Mouse (Mus musculus): ENCODE results near the gene Flrt1.
"Not testable (repeated sequence)": the region's sequence is repeated elsewhere in the genome, so short reads cannot be mapped to it uniquely, and the experiment has no call there.

Flrt1 gene

DNA sequence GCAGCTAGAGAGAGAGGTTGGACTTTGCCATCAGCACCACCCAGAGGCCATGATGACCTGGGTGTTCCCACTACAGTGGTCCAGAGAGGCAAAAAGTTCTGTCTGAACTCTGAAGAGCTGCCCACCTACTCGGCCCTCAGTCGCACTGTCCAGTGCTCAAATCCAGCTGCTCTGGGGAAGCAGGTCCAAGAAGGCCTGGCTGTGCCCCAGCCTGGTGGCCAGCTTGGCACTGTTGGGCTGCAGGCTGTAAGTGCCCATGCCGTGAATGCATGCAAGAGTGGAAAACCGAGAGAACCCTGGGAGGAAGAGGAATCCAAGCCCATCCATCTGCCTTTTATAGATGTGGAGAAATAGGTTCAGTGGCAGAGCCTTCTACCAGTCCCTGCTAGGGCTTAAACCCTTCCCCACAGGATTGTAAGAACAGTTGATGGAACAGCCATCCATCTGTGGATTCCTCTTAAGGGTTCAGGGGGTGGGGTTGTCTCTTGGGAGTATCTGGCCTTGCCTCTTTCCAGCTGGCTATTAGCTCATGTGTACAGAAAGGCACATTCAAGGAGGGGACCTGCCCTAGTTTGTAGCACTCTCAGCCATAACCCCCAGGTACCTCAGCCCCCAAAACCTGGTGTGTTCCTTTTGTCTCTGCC lies 2.1 kb downstream of the Flrt1 start:
- no peak for DNase-seq (ENCODE audit: low spot score in 2 of 2)

DNA sequence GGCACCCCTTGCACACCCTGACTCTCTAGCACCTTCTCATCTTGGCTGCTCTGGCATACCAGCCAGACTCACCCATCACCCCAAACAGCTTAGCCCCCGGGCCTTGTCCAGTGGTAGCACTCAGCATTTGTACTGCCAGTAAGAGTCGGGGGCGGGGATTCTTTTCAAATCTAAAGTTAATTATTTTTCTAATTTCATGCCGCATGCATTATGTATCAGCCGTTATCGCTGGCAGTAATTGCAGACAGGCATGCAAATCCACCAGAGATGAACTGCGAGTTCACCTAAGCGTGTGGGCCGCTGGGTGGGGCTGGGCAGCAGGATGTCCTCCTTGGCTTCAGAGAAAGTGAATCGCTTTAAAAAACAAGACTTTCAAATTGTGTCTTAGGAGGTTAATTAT lies 3.5 kb downstream of the Flrt1 start:
- no peak for DNase-seq (ENCODE audit: low spot score in 2 of 2)

DNA sequence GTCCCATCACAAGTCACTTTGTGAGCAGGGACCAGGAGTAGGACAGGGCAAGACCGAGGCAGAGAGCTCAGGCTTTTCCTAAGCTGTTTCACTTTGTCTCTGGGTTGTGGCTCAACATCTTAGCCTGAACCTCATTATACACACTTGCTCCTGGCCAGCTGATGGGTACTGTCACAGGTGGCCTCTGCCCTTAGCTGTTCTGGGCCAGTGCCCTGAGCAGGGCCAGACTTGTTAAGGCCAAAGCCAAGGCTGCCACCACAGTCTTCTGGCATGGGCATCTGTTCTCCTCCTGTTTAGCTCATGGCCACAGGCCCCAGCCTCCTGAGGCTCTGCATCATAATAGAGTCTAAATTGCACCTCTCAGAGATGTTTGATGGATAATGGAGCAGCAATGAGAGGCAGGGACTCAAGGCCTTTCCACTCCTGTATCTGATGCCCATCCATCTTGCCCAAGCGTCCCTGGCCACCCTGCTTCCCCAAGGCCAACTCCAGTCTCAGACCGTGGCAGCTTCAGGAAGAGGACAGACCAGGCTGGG lies 5.8 kb downstream of the Flrt1 start:
- no peak for DNase-seq (ENCODE audit: low spot score in 2 of 2)

DNA sequence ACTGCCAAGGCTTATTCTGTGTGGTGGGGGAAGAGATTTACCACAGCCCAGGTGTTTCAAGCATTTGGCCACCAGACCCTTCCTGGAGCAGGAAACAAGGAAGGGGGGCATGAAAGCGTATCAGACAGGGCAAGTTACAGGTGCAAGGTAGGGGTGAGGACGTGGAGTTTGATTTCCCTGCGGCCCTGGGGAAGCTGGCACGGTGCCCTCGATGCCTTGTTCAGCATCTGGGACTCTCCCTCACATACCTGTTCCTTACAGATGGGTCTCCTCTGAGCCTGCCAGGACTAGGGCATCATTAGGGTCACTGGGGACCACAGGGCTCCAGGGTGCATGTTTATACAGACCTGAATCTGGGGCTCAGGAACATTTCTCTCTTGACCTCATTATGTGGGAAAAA lies 12.8 kb downstream of the Flrt1 start:
- DNase-seq (ENCODE audit: low spot score in 2 of 2): no peak

DNA sequence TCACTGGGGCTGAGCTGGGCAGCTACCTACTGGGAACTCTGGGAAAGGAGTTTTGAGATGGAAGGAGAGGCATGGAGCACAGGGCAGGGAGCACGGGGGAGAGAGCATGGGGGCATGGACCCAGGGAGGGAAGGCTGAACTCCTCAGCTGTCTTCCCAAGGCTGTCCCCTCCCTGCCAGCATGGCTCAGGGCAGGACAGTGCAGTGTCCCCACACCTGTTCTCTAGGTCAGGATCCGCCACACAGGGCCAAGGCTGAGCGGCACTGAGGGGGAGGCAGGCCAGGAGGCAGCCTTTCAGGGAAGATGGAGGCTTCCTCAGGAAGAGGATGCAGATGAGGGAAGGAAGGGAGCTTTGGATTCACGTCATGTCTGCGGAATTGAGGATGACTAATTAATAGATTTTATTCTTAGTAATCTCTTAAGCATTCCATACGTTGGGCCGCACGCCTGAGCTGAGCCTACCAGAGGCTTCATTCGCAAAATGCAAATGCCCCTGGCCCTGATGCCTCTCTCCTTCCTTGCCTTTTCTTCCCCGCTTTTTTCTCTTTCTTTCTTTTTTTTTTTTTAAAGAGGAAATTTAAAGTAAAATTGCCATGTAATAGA lies 14.0 kb downstream of the Flrt1 start:
- DNase-seq (ENCODE audit: low spot score in 2 of 2): no peak

DNA sequence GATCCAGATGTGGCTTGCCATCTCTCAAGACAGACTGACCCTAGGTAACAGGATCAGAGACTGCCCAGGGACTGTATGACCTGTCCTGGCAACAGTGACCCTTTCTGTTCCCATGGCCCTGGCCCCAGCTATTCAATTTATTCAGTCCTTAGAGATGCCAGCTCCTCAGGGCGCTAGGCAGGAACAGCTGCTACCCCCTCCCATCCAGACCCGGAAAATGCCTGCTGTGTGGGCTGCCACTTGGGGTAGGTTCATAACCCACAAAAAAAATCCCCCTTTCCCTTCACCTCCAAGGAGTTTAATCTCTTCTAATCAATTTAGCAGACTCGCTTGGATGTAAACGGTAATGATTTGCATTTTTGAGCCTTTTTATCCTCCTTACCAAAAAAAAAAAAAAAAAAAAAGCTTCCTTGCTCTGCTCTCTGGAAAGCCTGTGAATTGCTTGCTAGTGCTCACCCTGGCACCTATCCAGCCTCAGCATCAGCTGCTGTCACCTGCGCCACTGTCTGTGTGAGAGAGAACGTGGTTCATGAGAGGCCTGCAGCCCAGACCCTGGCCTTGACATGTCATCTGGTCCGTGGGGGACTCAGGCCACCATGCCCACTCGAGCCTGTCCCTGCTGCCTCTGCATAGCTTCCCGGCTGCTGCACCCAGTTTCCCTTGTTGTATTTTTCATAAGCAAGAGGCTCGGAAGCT lies 15.0 kb downstream of the Flrt1 start:
- DNase-seq (ENCODE audit: low spot score in 2 of 2): peak in 1 of 2 experiments; percentile 42

DNA sequence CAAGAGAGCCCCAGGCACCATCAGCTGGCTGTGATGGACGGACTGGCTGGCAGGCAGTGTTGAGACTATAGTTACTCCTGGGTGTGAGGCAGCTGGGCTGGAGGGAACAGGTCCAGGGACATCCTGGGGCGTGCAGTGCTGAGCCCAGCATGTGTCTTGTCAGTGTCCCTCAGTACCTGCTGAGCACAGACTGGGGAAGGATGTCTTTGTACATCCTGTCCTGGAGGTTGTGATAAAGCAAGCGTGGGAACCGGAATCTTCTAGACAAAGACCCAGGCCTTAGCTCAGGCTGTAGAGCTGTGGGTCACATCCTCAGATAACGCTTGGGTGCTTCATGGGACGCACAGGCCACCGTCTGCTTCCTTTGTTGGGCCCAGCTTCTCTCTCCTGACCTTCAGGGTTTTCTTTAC lies 15.7 kb downstream of the Flrt1 start:
- DNase-seq (ENCODE audit: low spot score in 2 of 2): no peak

DNA sequence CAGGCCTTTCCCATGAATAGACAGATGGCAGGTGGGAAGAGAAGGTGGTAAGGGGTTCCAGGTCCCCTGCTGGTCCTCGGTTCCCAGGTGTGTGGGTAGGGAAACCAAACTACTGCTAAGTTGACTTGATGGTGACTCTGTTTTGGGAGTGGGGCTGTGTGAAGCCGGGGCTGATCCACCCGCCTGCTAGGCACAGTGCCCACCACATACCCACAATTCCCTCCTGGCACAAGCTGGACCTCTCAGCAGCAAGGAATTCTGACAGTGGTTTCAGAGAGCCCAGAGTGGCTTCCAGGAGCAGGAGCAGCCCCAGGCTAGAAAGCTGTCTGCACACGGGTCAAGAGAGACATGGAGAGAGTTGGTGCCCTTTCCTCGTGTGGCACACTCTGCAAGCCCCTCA lies 16.5 kb downstream of the Flrt1 start:
- no peak for DNase-seq (ENCODE audit: low spot score in 2 of 2)

DNA sequence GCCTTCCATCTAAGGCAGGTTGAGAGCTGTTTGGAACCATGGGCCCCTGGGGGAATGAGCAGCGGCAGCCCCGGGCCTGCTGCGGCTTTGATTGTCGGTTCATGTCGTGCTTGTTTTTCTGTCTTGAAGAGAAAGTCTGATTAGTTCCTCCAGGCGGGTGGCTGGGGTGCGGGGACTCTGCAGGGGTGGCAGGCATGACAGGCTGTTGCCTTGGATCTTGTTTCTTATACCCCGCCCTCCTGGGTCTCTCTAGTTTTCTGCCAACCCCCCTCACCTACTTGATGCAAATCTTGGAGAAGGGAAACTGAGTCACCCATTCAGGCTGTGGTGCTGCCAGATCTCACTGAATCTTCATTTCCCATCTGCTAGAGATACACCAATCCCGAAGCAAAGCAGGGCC lies 17.0 kb downstream of the Flrt1 start:
- DNase-seq (ENCODE audit: low spot score in 2 of 2): no peak

DNA sequence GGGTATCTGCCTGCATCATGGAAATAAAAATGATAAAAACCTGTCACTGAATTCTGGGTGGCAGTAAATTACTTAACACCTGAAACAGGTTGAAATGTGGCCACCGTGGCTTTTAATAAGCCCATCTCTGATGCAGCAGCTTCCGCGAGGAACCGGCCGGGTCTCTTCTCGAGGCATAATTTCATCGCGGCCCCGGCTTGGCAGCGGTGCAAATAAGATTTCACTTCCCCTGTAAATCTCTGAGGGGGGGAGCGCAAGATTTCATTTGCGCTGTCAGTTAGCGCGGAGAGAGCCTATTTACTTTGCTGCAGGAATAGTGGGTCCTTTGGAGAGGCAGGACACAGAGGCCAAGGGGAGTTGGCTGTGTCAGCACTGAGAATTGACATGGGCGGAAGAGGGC lies 20.8 kb downstream of the Flrt1 start:
- DNase-seq (ENCODE audit: low spot score in 2 of 2): no peak

DNA sequence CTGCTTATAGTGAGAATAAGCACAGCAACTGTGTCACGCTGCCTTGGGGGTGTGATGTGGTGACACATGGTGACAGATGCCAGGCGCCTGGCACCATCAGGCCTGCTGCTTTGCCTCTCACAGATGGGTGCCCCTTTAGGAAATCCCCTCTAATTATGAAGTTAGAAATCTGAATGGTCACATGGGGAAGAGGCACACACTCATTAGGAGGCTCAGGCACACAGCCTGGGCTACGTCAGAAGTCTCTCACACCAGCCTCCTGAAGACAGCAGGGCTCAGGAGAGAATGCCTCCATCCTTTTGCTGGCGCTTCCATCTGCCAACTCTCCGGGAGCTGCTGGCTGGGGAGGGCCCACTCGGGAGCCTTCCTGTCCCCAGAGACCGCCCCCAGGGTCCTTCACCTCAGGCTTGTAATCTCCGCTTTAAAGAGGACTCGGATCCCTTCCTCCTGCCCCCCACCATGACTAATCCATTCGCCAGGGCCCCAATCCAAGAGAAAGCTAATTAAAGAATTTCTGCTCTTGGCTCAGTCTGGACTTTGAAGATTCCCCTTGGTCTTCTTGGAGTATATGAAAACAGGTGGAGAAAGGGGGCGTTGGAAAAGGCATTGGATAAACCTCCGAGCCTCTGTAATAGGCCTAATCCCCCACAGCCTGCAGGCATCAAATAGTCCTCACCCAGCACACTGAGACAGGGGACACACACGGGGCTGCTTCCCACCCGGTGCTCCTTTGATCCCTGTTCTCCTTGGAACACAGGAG lies 22.3 kb downstream of the Flrt1 start:
- DNase-seq (ENCODE audit: low spot score in 2 of 2): peak; percentile 40 to 66

DNA sequence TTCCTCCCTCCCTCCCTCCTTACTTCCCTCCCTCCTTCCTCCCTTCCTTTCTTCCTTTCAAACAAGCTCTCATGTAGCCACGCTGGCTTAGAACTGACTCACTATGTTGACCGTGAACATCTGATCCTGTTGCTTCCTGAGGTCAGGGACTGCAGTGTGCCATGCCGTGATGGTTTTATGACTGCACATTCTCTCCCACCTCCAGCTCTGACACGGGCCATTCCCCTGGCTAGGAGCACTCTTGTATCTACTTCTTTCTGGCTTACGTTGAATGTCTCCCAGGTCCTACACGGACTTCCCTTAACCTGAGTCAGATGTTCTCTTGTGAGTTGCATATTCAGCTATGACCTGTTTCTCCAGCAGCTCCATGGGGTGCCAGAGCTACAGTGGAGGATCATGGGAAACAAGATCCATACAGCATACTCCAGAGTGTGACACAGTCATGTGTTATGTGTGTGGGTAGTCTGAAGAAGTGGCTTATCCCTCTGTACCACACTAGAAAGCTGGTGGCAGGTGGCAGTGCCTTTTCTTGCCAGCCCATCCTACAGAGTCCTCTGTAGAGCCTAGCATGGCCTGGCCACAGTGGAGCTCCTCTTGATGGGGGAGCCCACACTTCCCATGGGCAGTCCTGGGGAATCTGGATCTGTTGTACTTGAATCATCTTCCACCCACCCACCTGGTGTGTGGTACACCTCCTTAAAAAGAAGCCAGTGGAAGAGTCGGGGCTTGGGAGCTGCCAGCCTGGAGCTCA lies 23.8 kb downstream of the Flrt1 start:
- DNase-seq (ENCODE audit: low spot score in 2 of 2): peak; percentile 45 to 73

DNA sequence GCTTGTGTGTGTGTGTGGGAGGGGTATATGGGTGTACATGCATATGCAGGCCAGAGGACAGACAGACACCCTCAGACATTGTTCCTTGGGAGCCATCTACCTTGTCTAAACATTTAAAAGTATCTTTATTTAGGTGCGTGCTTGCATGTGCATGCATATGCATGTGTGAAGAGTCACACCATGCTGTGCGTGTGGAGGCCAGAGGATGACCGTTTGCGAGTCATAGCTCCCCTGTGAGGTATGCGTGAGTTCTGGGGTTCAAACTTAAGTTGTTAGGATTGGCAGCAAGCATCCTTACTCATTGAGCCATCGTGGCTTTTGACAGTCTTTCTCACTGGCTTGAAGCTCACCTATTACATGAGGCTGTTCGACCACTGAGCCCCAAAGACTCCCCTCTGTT lies 27.3 kb downstream of the Flrt1 start:
- no peak for DNase-seq (ENCODE audit: low spot score in 2 of 2)

DNA sequence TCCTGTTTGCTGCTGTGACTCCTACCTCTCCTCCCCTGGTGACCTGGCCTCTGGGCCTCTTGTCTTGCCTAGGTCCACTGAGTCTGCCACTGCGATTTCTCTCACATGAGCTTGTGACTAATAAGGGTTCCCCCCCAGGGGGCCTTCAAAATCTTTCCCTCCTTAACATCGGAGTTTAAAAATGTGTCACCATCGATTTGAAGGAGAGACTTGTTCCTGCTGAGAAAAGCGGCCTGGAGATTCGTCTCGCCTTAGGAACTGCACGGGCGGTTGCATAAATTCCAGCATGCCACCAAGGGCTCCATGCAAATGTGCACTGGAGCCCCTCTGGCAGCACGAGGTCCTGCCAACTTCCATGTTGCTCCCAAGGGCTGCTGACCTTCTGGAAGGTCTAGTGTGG lies 27.9 kb downstream of the Flrt1 start:
- no peak for DNase-seq (ENCODE audit: low spot score in 2 of 2)

DNA sequence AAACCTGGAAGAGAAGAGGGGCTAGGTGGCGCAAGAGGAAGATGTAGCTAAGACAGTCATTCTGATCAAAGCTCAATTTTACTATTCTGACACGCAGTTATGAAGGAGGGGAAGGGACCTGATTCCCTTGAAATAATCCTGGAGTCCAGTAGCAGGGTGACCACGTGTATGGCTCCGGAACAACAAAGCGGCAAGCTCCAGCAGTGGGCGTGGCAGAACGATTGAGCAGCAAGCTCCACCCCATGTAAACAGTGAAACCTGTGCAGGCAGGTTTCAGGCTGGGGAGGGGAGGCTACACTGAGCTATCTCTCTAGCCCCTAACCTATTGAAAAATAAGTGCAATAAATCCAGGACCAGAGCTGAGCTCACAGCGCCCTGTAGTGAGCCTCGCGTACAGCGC lies 30.2 kb downstream of the Flrt1 start:
- not testable (repeated sequence) for DNase-seq (ENCODE audit: low spot score in 2 of 2)

DNA sequence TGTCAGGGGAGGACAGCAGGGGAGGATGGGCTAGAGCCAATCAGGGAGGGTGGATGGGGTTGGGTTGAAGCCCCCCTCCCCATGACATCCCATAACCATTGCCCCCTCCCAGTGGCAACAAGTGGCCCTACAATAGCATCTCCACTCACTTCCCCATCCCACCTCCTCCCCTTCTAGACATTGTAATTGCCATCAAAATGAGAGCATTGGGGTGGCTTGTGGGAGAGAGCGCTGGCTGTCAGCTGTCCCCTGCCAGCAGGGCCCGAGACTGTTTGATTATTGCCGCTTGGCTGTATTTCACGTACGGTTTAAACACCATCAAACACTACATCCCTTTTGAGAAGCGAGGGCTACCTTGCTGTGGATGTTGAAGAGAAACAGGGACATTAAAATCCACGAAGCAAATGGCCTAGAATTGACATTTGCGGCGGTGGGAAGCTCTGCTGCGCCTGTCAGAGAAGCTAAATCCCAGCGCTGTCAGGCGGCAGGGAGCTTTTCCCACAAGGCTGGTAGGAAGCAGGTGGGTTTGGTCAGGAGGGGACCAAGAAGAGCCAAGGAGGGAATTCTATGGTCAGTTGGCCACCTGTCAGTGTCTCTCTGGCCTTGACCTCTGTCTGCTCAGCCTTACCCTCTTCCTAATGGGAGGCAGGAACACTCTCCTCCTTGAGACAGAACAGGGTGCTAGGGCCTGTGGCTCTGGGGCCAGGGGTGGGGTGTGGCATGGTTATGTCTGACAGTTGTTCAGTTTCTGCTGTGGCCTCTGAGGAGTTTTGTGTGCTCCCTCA lies 31.3 kb downstream of the Flrt1 start:
- DNase-seq (ENCODE audit: low spot score in 2 of 2): no peak

DNA sequence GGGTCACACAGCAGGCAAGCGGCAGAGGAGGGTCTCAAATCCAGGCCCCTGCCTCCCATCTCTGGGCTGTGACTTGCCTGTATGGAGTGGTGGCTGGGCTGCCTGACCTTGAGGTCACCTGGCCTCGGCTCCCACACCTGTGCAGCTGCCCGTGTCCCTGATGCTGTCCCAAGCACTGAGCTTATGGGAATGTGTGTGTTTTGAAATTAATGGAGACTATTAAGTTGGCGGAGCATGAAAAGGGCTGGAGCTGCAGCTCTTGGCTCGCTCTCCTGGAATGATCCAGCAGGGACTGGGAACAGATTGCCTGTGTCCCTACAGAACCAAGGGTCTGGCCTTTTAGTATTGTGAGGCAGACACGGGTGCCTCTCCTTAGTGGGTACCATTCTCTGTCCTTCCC lies 33.3 kb downstream of the Flrt1 start:
- no peak for DNase-seq (ENCODE audit: low spot score in 2 of 2)

DNA sequence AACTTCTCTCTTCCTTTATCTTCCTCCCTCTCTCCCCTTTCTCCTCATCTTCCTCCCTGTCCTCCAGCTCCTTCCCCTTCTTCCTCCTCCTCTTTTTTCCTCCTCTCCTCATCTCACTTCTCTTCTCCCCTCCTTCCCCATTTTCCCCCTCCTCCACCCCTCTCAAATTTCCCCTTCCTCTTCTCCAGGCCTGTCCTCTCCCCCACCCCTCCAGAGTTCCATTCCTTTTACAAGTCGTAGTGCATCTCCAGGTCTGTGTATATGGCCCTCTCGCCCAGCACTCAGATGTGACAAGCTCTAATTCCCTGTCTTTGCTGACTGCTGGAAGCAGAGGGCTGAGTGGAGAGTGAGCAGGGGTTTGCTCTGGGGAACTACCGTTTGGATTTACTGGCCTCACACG lies 34.8 kb downstream of the Flrt1 start:
- DNase-seq (ENCODE audit: low spot score in 2 of 2): no peak

DNA sequence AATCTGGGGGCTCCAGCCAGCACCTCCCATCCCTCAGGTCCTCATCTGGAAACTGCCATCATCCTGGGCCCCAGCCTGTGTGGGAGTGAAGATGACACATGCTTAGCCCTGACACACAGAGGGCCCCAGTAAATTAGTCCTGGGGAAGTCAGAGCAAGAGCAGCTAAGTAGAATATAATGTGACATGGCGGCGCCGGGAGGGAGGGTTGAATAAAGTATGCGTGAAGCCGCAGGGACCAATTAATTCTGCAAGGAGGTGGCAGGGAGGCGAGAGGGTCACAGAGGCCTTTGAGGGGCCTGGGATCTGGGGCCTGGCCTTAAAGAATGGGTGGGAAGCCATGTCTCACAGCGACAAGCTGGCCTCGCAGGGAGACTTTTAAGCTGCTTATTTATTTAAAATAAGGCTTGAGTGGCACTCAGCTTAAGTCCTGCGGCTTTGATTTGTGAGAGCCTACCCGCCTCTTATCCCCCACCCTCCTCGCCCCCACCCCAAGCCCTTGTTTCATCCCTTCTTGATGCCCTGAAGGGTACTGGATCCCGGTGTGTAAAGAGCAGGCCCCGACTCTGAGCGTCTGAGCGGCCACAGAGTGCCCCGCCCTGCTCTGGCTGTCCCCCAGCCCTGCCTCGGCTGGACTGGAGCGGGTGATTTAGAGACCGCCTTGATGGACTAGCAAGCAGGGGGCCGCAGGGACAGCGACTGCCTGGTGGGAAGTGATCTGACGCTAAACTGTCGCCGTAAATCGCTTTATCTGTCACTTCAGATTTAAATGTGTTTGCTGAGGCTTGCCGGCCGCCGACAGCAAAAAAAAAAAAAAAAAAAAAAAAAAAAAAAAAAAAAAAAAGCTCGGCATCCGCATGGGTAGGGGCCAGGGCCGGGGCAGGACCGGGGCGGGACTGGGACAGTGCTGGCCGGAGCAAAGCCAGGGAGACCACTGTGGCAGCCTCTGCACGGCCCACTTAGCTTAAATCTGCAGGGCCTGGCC lies 35.5 kb downstream of the Flrt1 start:
- DNase-seq (ENCODE audit: low spot score in 2 of 2): no peak

Data from right cerebral cortex, postnatal 36 days (tissue).